ENCODE assay signal across 9 mouse cellular contexts in genomic region chr4:133484266-133485025, GRCm38 (mm10). TPM values are rescaled to one million over a fixed set of nuclear protein-coding genes. Genes with fewer than 3 reads are reported as not detected.
A peak's percentile ranks its signal among the peaks of the same experiment; 100 is the strongest.
DNase-seq lines count a peak whose midpoint lies in the region; ATAC-seq and TF ChIP-seq lines count a peak whose summit lies in the region.
"Had no signal": no experiment of that assay in that cellular context is flagged by ENCODE, and none has a peak within 500 bp of the region (broad histone marks: within the 10 kb centered on the region; RNA-seq: fewer than 3 reads in every experiment).

No protein-coding gene starts in this region.

- H3K4me3 ChIP-seq in midbrain, embryonic 10.5 days: peak overlapping the region; percentile 31
- H3K4me3 ChIP-seq in midbrain, embryonic 16.5 days (ENCODE audit: low read depth, low read length): no peak overlapping the region
- H3K4me3 ChIP-seq in embryonic facial prominence, embryonic 12.5 days: no peak overlapping the region
- H3K4me3 ChIP-seq in intestine, postnatal 0 days (ENCODE audit: low read depth, low read length): no peak overlapping the region
- peak overlapping the region; percentile 12 for H3K4me3 ChIP-seq in lung, adult 2 months (replicated peaks; ENCODE audit: extremely low read depth, low read depth, low read length)

- no peaks in the 10 kb centered on the region for H3K9me3 ChIP-seq in midbrain, embryonic 10.5 days (replicated peaks)
- H3K9me3 ChIP-seq in midbrain, embryonic 16.5 days (replicated peaks; ENCODE audit: control insufficient read depth, low read length, poor library complexity, severe bottlenecking): no peaks in the 10 kb centered on the region
- no peaks in the 10 kb centered on the region for H3K9me3 ChIP-seq in embryonic facial prominence, embryonic 12.5 days
- no peaks in the 10 kb centered on the region for H3K9me3 ChIP-seq in intestine, postnatal 0 days (ENCODE audit: control insufficient read depth)

- H3K4me2 ChIP-seq in midbrain, embryonic 16.5 days (ENCODE audit: low read length): no peak overlapping the region
- peak overlapping the region; percentile 35 for H3K4me2 ChIP-seq in embryonic facial prominence, embryonic 12.5 days (replicated peaks)
- peak overlapping the region; percentile 35 for H3K4me2 ChIP-seq in intestine, postnatal 0 days (replicated peaks; ENCODE audit: low read depth)

- no peak for ATAC-seq in midbrain, embryonic 16.5 days
- no peak for ATAC-seq in embryonic facial prominence, embryonic 12.5 days (ENCODE audit: insufficient number of reproducible peaks, insufficient read depth, low FRiP score, low TSS enrichment)
- ATAC-seq in intestine, postnatal 0 days: peak; percentile 7; the same call in 1 of the 2 replicates
- ATAC-seq in erythroblast, adult 5-6 weeks (replicated peaks; ENCODE audit: low FRiP score, poor library complexity, severe bottlenecking): no peak
- no peak for ATAC-seq in erythroid progenitor cell, adult 5-6 weeks (replicated peaks; ENCODE audit: low FRiP score, poor library complexity, severe bottlenecking)

- H3K27ac ChIP-seq in midbrain, embryonic 10.5 days (replicated peaks): no peak overlapping the region; the same call in 1 of the 2 replicates
- no peak overlapping the region for H3K27ac ChIP-seq in midbrain, embryonic 16.5 days (ENCODE audit: low read length)
- H3K27ac ChIP-seq in embryonic facial prominence, embryonic 12.5 days: no peak overlapping the region
- H3K27ac ChIP-seq in intestine, postnatal 0 days (ENCODE audit: low read depth, low read length): peak overlapping the region; percentile 37; the same call in 1 of the 2 replicates

- TF ChIP-seq POLR2A in lung, adult 2 months (IDR thresholded peaks at IDR 0.05; ENCODE audit: borderline replicate concordance, extremely low read depth, low read depth, low read length): no peak

- TF ChIP-seq CTCF in intestine, postnatal 0 days (IDR thresholded peaks at IDR 0.05; ENCODE audit: low read depth): peak; percentile 25; the same call in 1 of the 2 replicates
- no peak for TF ChIP-seq CTCF in lung, adult 2 months (IDR thresholded peaks at IDR 0.05; ENCODE audit: insufficient read depth, low read length)

- H3K4me1 ChIP-seq in midbrain, embryonic 10.5 days: peaks cover 29% of the 10 kb centered on the region
- peaks cover 4% of the 10 kb centered on the region for H3K4me1 ChIP-seq in midbrain, embryonic 16.5 days (ENCODE audit: control insufficient read depth, insufficient read depth, low read length)
- H3K4me1 ChIP-seq in embryonic facial prominence, embryonic 12.5 days: peaks cover 24% of the 10 kb centered on the region
- no peaks in the 10 kb centered on the region for H3K4me1 ChIP-seq in intestine, postnatal 0 days (replicated peaks; ENCODE audit: control insufficient read depth, insufficient read depth, low read length)
- H3K4me1 ChIP-seq in lung, adult 2 months (ENCODE audit: control insufficient read depth, insufficient read depth, low read length): peaks cover 7% of the 10 kb centered on the region

- H3K27me3 ChIP-seq in midbrain, embryonic 10.5 days (ENCODE audit: low read depth, poor library complexity, severe bottlenecking): peaks cover 48% of the 10 kb centered on the region
- peaks cover 27% of the 10 kb centered on the region for H3K27me3 ChIP-seq in midbrain, embryonic 16.5 days (ENCODE audit: control insufficient read depth, insufficient read depth, low read depth, low read length)
- peaks cover 30% of the 10 kb centered on the region for H3K27me3 ChIP-seq in embryonic facial prominence, embryonic 12.5 days
- H3K27me3 ChIP-seq in intestine, postnatal 0 days (replicated peaks; ENCODE audit: control insufficient read depth, insufficient read depth, low read length): peaks cover 14% of the 10 kb centered on the region; the same call in 1 of the 2 replicates

- no peak overlapping the region for H3K9ac ChIP-seq in midbrain, embryonic 16.5 days (ENCODE audit: low read depth, low read length)
- H3K9ac ChIP-seq in embryonic facial prominence, embryonic 12.5 days: 0 out of 2 replicates have a peak overlapping the region, but pooled peaks have one; percentile 7
- H3K9ac ChIP-seq in intestine, postnatal 0 days (ENCODE audit: low read depth, low read length): no peak overlapping the region

- H3K36me3 ChIP-seq in midbrain, embryonic 10.5 days: no peaks in the 10 kb centered on the region
- H3K36me3 ChIP-seq in midbrain, embryonic 16.5 days (ENCODE audit: control insufficient read depth, insufficient read depth, low read length): no peaks in the 10 kb centered on the region
- H3K36me3 ChIP-seq in embryonic facial prominence, embryonic 12.5 days: no peaks in the 10 kb centered on the region
- H3K36me3 ChIP-seq in intestine, postnatal 0 days (ENCODE audit: control insufficient read depth, insufficient read depth): no peaks in the 10 kb centered on the region

- 14% methylated on average over 22 of the region's 22 CpGs for WGBS in midbrain, embryonic 10.5 days
- WGBS in midbrain, embryonic 16.5 days: 15% methylated on average over 22 of the region's 22 CpGs
- 10% methylated on average over 22 of the region's 22 CpGs for WGBS in embryonic facial prominence, embryonic 12.5 days
- WGBS in intestine, postnatal 0 days: 12% methylated on average over 22 of the region's 22 CpGs
- 15% methylated on average over 22 of the region's 22 CpGs for WGBS in lung, adult 2 months

- no peak for DNase-seq in midbrain, embryonic 10.5 days (ENCODE audit: low spot score)
- peak; percentile 55 for DNase-seq in lung, adult 2 months
- no peak for DNase-seq in right cerebral cortex, postnatal 4 days

RNA-seq across cellular contexts. Expression of gene Tent5b, which starts 4.5 kb away (rescaled TPM):
- polyA plus RNA-seq in midbrain, embryonic 10.5 days (2016; fragmentation: Nextera tagmentation; extraction: Ambion mirVana): 0.58 and 0.86 TPM in 2 replicates
- polyA plus RNA-seq in midbrain, embryonic 16.5 days (2015; fragmentation: Nextera tagmentation; extraction: Ambion mirVana): 0.15 TPM in 2 replicates
- 1.9 and 2.1 TPM in 2 replicates for polyA plus RNA-seq in embryonic facial prominence, embryonic 12.5 days (2016; fragmentation: Nextera tagmentation; extraction: Ambion mirVana)
- polyA plus RNA-seq in intestine, postnatal 0 days (2015; fragmentation: Nextera tagmentation; extraction: Ambion mirVana): 1.3 and 1.8 TPM in 2 replicates
- polyA plus RNA-seq in lung, adult 2 months (2012; rRNA removed): 21.3 and 23.1 TPM in 2 replicates
- not detected in 2 replicates for total RNA-seq in erythroblast, adult 5-6 weeks (2015; ENCODE audit: low replicate concordance)
- total RNA-seq in erythroblast, adult 5-6 weeks (2017; ENCODE audit: low replicate concordance): not detected in 2 replicates
- not detected in 2 replicates for total RNA-seq in erythroid progenitor cell, adult 5-6 weeks (2015; ENCODE audit: low replicate concordance)
- total RNA-seq in erythroid progenitor cell, adult 5-6 weeks (2017; ENCODE audit: low replicate concordance): not detected in 2 replicates
- total RNA-seq: left cerebral cortex, postnatal 10 days had no signal

RNA-seq across cellular contexts. Expression of gene Trnp1, which starts 13.9 kb away (rescaled TPM):
- 0.68 and 1.0 TPM in 2 replicates for polyA plus RNA-seq in midbrain, embryonic 10.5 days (2016; fragmentation: Nextera tagmentation; extraction: Ambion mirVana)
- polyA plus RNA-seq in midbrain, embryonic 16.5 days (2015; fragmentation: Nextera tagmentation; extraction: Ambion mirVana): 5.7 and 8.2 TPM in 2 replicates
- 4.2 and 4.6 TPM in 2 replicates for polyA plus RNA-seq in embryonic facial prominence, embryonic 12.5 days (2016; fragmentation: Nextera tagmentation; extraction: Ambion mirVana)
- 2.5 and 2.9 TPM in 2 replicates for polyA plus RNA-seq in intestine, postnatal 0 days (2015; fragmentation: Nextera tagmentation; extraction: Ambion mirVana)
- polyA plus RNA-seq in lung, adult 2 months (2012; rRNA removed): 3.4 and 4.5 TPM in 2 replicates
- not detected in 2 replicates for total RNA-seq in erythroblast, adult 5-6 weeks (2015; ENCODE audit: low replicate concordance)
- not detected in 2 replicates for total RNA-seq in erythroblast, adult 5-6 weeks (2017; ENCODE audit: low replicate concordance)
- not detected in 2 replicates for total RNA-seq in erythroid progenitor cell, adult 5-6 weeks (2015; ENCODE audit: low replicate concordance)
- not detected in 2 replicates for total RNA-seq in erythroid progenitor cell, adult 5-6 weeks (2017; ENCODE audit: low replicate concordance)

RNA-seq across cellular contexts. Expression of gene Kdf1, which starts 34.3 kb away (rescaled TPM):
- polyA plus RNA-seq in midbrain, embryonic 10.5 days (2016; fragmentation: Nextera tagmentation; extraction: Ambion mirVana): 0.87 and 1.3 TPM in 2 replicates
- polyA plus RNA-seq in midbrain, embryonic 16.5 days (2015; fragmentation: Nextera tagmentation; extraction: Ambion mirVana): 0.61 and 0.69 TPM in 2 replicates
- polyA plus RNA-seq in embryonic facial prominence, embryonic 12.5 days (2016; fragmentation: Nextera tagmentation; extraction: Ambion mirVana): 10.3 and 12.2 TPM in 2 replicates
- 50.6 and 53.2 TPM in 2 replicates for polyA plus RNA-seq in intestine, postnatal 0 days (2015; fragmentation: Nextera tagmentation; extraction: Ambion mirVana)
- polyA plus RNA-seq in lung, adult 2 months (2012; rRNA removed): 19.0 and 22.2 TPM in 2 replicates
- total RNA-seq in erythroblast, adult 5-6 weeks (2015; ENCODE audit: low replicate concordance): not detected in 2 replicates
- total RNA-seq in erythroblast, adult 5-6 weeks (2017; ENCODE audit: low replicate concordance): not detected in 2 replicates
- not detected in 2 replicates for total RNA-seq in erythroid progenitor cell, adult 5-6 weeks (2015; ENCODE audit: low replicate concordance)
- total RNA-seq in erythroid progenitor cell, adult 5-6 weeks (2017; ENCODE audit: low replicate concordance): not detected in 2 replicates

Comparison
In these comparisons a context has a peak if more than half of its experiments do, and no peak if none do; other contexts are left out.
1. H3K4me3 ChIP-seq: peak in midbrain, embryonic 10.5 days (single experiment) and lung, adult 2 months (single experiment); none in midbrain, embryonic 16.5 days (single experiment), embryonic facial prominence, embryonic 12.5 days (single experiment) and intestine, postnatal 0 days (single experiment).